Mouse (Mus musculus) intestine, embryonic 14.5 days (tissue): ENCODE results near the gene Nupl1. TPM values are rescaled to one million over a fixed set of nuclear protein-coding genes. Genes with fewer than 3 reads are reported as not detected.
A peak's percentile ranks its signal among the peaks of the same experiment; 100 is the strongest.

Source experiments
- ATAC-seq: fragments of 200-750 bp; cut with Nextera tagmentation; replicated peaks from 2 replicates; pipeline ENCODE4 v1.8.0; 2017; ENCODE audit warnings: low read depth, moderate number of reproducible peaks, moderate TSS enrichment, moderate library complexity; ENCODE audit not compliant: low FRiP score, low TSS enrichment
- DNase-seq: peaks from one replicate; pipeline ENCODE4 v3.0.0-alpha.2; 2018; ENCODE audit warnings: low spot score
- H3K27ac ChIP-seq: fragments of 300-500 bp; sonication (generic); 2 replicates; pipeline ENCODE4 v1.5.1; 2014; ENCODE audit warnings: low read depth, mild to moderate bottlenecking, control low read depth
- H3K27me3 ChIP-seq: fragments of 300-500 bp; sonication (generic); replicated peaks from 2 replicates; pipeline ENCODE4 v1.6.1; 2014; ENCODE audit warnings: low read length, control low read depth; ENCODE audit not compliant: control insufficient read depth, insufficient read depth
- H3K36me3 ChIP-seq: fragments of 300-500 bp; sonication (generic); 2 replicates; pipeline ENCODE4 v1.6.1; 2014; ENCODE audit warnings: low read length, control low read depth; ENCODE audit not compliant: control insufficient read depth, insufficient read depth
- H3K4me1 ChIP-seq: fragments of 300-500 bp; sonication (generic); replicated peaks from 2 replicates; pipeline ENCODE4 v1.6.1; 2014; ENCODE audit warnings: low read length, control low read depth, mixed read lengths; ENCODE audit not compliant: control insufficient read depth, insufficient read depth
- H3K4me2 ChIP-seq: fragments of 300-500 bp; sonication (generic); 2 replicates; pipeline ENCODE4 v1.6.1; 2014; ENCODE audit warnings: low read length
- H3K4me3 ChIP-seq: fragments of 300-500 bp; sonication (generic); 2 replicates; pipeline ENCODE4 v1.5.1; 2014; ENCODE audit warnings: low read depth, low read length, control low read depth, mixed read lengths
- H3K9ac ChIP-seq: fragments of 300-500 bp; sonication (generic); 2 replicates; pipeline ENCODE4 v1.6.1; 2014; ENCODE audit warnings: mild to moderate bottlenecking, low read length
- H3K9me3 ChIP-seq: fragments of 300-500 bp; sonication (generic); 2 replicates; pipeline ENCODE4 v1.6.1; 2016; ENCODE audit warnings: low read length, control low read depth; ENCODE audit not compliant: control insufficient read depth
- WGBS: fragments of 180-500 bp; shearing (Covaris S2); extraction: QIAGEN DNeasy Blood & Tissue Kit; methylation state at CpG from one replicate; pipeline ENCODE4 v1.1.7; 2014; 5-methylcytosine and 5-hydroxymethylcytosine counted together
- polyA plus RNA-seq: library from polyadenylated mRNA; unstranded; fragments of >200 nt; fragmentation: Nextera tagmentation; extraction: Ambion mirVana; gene quantifications from 2 replicates; pipeline ENCODE4 v1.2.1, GENCODE M21; 2014

The Nupl1 gene
- polyA plus RNA-seq, 1 experiment from 2014 or later: 0.09 TPM

DNA sequence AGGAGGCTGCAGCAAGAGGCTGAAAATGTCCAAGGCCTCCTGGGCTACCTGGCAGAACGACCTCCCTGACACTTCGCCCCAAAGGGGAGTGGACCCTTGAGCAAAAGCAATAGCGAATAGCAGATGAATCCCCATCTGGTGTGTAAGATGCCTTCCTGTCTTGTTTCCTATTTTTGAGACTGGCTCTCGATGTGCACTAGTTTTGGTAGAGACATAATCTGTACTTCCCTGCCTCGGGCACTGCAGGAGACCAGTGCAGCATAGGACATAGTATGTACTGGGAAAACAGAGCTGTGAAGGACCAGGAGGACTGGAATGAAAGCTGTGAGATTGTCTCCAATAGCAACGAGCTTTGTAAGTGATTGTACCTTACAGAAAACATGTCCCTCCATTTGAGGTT is 22.1 kb upstream of the Nupl1 start:
- no peaks in the 10 kb centered on the region for H3K9me3 ChIP-seq
- no peaks in the 10 kb centered on the region for H3K27me3 ChIP-seq
- no peak overlapping the region for H3K4me3 ChIP-seq
- H3K4me2 ChIP-seq: no peak overlapping the region
- no peak for DNase-seq
- H3K27ac ChIP-seq: no peak overlapping the region
- no peaks in the 10 kb centered on the region for H3K4me1 ChIP-seq
- no peak overlapping the region for H3K9ac ChIP-seq
- no peak for ATAC-seq
- peaks cover 8% of the 10 kb centered on the region; the same call in 1 of the 2 replicates for H3K36me3 ChIP-seq
- WGBS: 75% methylated on average over 6 of the region's 6 CpGs

GRCm38 (mm10) chr14:60269333-60269732 is 18.1 kb upstream of the Nupl1 start:
- no peaks in the 10 kb centered on the region for H3K27me3 ChIP-seq
- WGBS: 86% methylated on average over 6 of the region's 6 CpGs
- no peaks in the 10 kb centered on the region for H3K36me3 ChIP-seq

DNA sequence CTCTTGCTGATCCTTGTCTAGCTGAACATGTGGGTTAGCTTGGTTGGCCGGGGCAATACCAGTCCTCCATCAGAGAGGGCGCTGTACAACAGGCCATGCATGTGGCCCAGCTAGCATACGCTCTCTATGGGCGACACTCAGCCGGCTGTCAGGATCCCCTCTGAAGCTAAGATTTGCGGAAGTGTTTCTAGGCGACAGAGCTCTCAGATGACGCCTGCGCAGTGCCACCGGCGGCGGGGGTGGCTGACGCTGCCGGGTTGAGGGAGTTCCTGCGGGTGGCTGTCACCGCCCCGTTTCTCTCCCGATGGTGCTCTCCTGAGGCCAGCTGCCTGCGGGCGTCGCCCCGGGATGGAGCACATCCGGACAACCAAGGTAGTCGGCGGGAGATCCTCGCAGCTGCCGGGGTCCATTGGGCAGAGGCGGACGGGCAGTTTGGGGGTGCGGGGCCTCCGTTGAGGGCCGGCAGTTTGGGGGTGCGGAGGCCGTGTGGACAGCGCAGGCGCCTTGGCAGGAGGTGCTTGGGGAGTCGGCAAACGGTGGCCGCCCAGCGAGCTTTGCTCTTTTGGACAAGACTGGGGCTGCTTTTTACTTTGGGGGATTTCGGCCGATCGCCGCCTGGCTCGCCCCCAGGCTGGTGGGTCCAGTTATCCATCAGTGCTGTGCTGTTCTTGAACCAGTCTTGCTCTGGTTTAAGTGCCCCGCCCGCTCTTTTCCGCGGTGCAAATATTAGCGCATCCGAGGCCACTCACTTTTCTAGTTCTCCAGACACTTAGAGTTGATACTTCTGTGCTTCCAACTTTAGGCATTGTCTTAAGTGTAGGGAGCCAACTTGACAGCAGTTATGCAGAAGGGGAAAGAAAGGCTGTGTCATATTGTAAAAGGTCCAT is 14.0 kb upstream of the Nupl1 start, which contains the start of gene Mtmr6:
Gene Mtmr6 (plus strand): TSS at position 239 of the 887 bp plus-strand sequence.
- Histone ChIP-seq H3K9ac (peak within 1 kb of the TSS; percentile 64), H3K4me2 (peak within 1 kb of the TSS; percentile 67), H3K36me3 (no peaks in the 10 kb centered on the region), H3K4me1 (no peaks in the 10 kb centered on the region; the same call in 1 of the 2 replicates), H3K27me3 (no peaks in the 10 kb centered on the region), H3K9me3 (no peaks in the 10 kb centered on the region), H3K27ac (peak within 1 kb of the TSS; percentile 62), H3K4me3 (peak within 1 kb of the TSS; percentile 83)
- under 1% methylated on average over 45 of the region's 51 CpGs for WGBS
- ATAC-seq (peak; percentile 97), DNase-seq (peak; percentile 97)

More at GRCm38 (mm10) chr14:60269333-60269732, 18.1 kb upstream of the Nupl1 start:
- no peak overlapping the region for H3K9ac ChIP-seq
- no peaks in the 10 kb centered on the region for H3K9me3 ChIP-seq
- H3K4me3 ChIP-seq: no peak overlapping the region
- ATAC-seq (no peak), DNase-seq (peak; percentile 18)
- no peak overlapping the region for H3K27ac ChIP-seq
- H3K4me2 ChIP-seq: no peak overlapping the region
- no peaks in the 10 kb centered on the region; the same call in 1 of the 2 replicates for H3K4me1 ChIP-seq

DNA sequence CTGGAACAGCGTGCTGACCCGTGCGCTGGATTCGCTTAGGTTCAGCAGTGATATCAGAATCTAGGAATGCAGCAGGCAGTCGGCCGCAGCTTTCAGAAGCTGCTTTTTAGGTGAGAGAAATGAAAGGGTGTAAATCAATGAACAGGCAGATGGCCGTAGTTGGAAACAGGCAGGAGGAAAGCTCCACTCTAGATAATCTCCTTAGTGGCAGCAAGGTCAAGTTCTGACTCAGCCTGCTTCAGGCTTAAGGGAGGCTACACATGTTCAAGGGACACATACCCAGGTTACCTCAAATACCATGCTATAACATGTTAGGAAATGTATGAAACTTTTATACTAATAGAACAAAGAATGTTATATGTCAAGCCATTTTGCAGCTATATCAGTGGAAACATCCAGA is 11.1 kb upstream of the Nupl1 start:
- no peaks in the 10 kb centered on the region for H3K9me3 ChIP-seq
- 53% methylated on average over 7 of the region's 7 CpGs for WGBS

DNA sequence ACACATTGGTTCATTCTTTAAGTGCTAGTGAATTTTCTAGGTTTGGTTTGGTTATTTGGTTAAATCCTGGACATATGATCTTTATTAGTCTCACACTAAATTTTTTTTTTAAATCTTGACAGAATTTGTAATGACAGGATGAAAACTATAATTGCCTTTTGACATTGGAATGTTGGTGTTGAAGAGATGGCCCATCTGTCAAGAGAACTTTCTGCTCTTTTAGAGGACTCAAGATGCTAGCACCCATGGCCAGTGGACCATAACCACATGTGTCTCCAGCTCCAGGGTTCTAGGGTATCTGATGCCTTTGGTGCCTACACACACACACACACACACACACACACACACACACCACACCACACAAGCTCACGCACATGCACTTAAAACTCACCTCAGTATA is 6.6 kb upstream of the Nupl1 start:
- 89% methylated on average over 1 of the region's 1 CpGs for WGBS

More for the DNA sequence above, 11.1 kb upstream of the Nupl1 start:
- H3K9ac ChIP-seq: no peak overlapping the region
- H3K4me3 ChIP-seq: no peak overlapping the region
- no peak overlapping the region for H3K27ac ChIP-seq
- H3K27me3 ChIP-seq: no peaks in the 10 kb centered on the region
- H3K4me1 ChIP-seq: no peaks in the 10 kb centered on the region; the same call in 1 of the 2 replicates
- DNase-seq: no peak
- H3K36me3 ChIP-seq: no peaks in the 10 kb centered on the region
- H3K4me2 ChIP-seq: no peak overlapping the region
- no peak for ATAC-seq

DNA sequence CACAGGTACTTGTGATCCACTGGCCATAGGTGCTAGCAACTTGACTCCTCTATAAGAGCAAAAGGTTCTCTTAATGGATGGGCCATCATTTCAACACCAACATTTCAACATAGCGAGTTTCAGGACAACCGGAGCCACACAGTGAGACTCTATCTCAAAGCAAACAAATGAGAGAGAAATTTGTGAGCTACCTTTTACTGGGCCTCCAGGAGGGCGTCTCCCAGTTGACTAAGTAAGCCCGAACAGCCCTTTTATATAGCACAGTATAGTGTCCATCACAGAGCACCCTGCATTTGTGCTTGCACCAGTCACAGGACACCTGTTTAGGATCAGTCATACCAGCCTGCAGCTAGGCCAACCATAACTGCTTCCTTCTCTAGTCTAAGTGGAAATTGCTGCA is 5.9 kb upstream of the Nupl1 start:
- H3K9ac ChIP-seq: no peak overlapping the region
- H3K27me3 ChIP-seq: no peaks in the 10 kb centered on the region
- ATAC-seq: no peak
- no peak overlapping the region for H3K4me3 ChIP-seq
- H3K27ac ChIP-seq: no peak overlapping the region
- DNase-seq: no peak
- no peaks in the 10 kb centered on the region for H3K9me3 ChIP-seq
- 0 out of 2 replicates have a peak, but pooled peaks cover 4% of the 10 kb centered on the region for H3K4me1 ChIP-seq
- H3K4me2 ChIP-seq: no peak overlapping the region
- 55% methylated on average over 4 of the region's 4 CpGs for WGBS
- H3K36me3 ChIP-seq: no peaks in the 10 kb centered on the region

More for the DNA sequence above, 6.6 kb upstream of the Nupl1 start:
- H3K4me3 ChIP-seq: no peak overlapping the region
- ATAC-seq (no peak), DNase-seq (no peak)
- H3K4me2 ChIP-seq: no peak overlapping the region
- H3K27ac ChIP-seq: no peak overlapping the region
- no peaks in the 10 kb centered on the region for H3K36me3 ChIP-seq
- H3K27me3 ChIP-seq: no peaks in the 10 kb centered on the region
- H3K4me1 ChIP-seq: no peaks in the 10 kb centered on the region
- H3K9me3 ChIP-seq: no peaks in the 10 kb centered on the region
- H3K9ac ChIP-seq: no peak overlapping the region

DNA sequence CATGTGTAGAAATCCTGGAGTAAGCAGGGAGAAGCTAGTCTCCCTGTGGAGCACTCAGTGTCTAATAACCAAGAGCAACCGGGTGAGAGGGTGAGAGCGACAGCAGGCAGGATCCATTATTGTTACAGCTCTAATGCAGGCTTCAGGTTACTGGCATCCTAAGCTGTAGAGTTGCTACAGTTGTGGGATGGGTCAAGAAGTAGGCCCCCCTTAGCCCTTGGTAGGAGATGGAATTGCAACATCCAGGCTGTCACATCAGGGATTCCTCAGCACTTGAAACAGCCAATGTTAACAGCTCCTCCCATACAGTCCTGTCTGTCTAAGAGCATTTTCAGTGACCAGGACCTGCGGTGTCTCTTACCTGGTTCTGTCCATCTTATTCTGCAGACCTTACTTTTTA is 5.1 kb upstream of the Nupl1 start:
- ATAC-seq (no peak), DNase-seq (no peak)
- H3K4me2 ChIP-seq: no peak overlapping the region
- H3K27ac ChIP-seq: no peak overlapping the region
- no peaks in the 10 kb centered on the region for H3K27me3 ChIP-seq
- 0 out of 2 replicates have a peak overlapping the region, but pooled peaks have one; percentile 7 for H3K9ac ChIP-seq
- 0 out of 2 replicates have a peak, but pooled peaks cover 4% of the 10 kb centered on the region for H3K4me1 ChIP-seq
- no peaks in the 10 kb centered on the region for H3K36me3 ChIP-seq
- WGBS: 27% methylated on average over 3 of the region's 3 CpGs
- no peaks in the 10 kb centered on the region for H3K9me3 ChIP-seq
- H3K4me3 ChIP-seq: no peak overlapping the region

- ATAC-seq: no peak
- no peak overlapping the region for H3K9ac ChIP-seq
- H3K36me3 ChIP-seq: no peaks in the 10 kb centered on the region
- H3K27me3 ChIP-seq: no peaks in the 10 kb centered on the region
- H3K4me2 ChIP-seq: no peak overlapping the region
- no peak overlapping the region for H3K27ac ChIP-seq
- no peak for DNase-seq
- H3K4me1 ChIP-seq: peaks cover 11% of the 10 kb centered on the region
- H3K9me3 ChIP-seq: no peaks in the 10 kb centered on the region
- no peak overlapping the region for H3K4me3 ChIP-seq
Observed at GRCm38 (mm10) chr14:60254774-60255173, 3.5 kb upstream of the Nupl1 start.
